Mouse (Mus musculus) cerebellum, adult 9-10 months (tissue): Measurements from ENCODE around the gene Nav2.

Experiments
- DNase-seq: peaks from one replicate; pipeline ENCODE4 v3.0.0; 2022

Nav2 gene

GRCm38 (mm10) chr7:48938190-48938589 is 29.7 kb downstream of the Nav2 start:
- DNase-seq: no peak

- DNase-seq: no peak
These were observed 40.0 kb downstream of the Nav2 start for GRCm38 (mm10) chr7:48948381-48949108.

- DNase-seq: no peak
These were observed 46.0 kb downstream of the Nav2 start for GRCm38 (mm10) chr7:48954501-48954900.

GRCm38 (mm10) chr7:48958528-48959315 is 50.2 kb downstream of the Nav2 start:
- peak; percentile 91 for DNase-seq

GRCm38 (mm10) chr7:48959316-48959661 is 50.8 kb downstream of the Nav2 start:
- peak; percentile 31 for DNase-seq

GRCm38 (mm10) chr7:48960152-48960551 is 51.6 kb downstream of the Nav2 start:
- DNase-seq: no peak

GRCm38 (mm10) chr7:48961501-48961900 is 53.0 kb downstream of the Nav2 start:
- DNase-seq: peak; percentile 32

GRCm38 (mm10) chr7:48961935-48962334 is 53.4 kb downstream of the Nav2 start:
- DNase-seq: no peak

- no peak for DNase-seq
These were observed 54.6 kb downstream of the Nav2 start for GRCm38 (mm10) chr7:48963112-48963511.

GRCm38 (mm10) chr7:48963554-48963953 is 55.0 kb downstream of the Nav2 start:
- DNase-seq: no peak

GRCm38 (mm10) chr7:48965796-48966512 is 57.4 kb downstream of the Nav2 start:
- no peak for DNase-seq

- DNase-seq: no peak
These were observed 72.5 kb downstream of the Nav2 start for GRCm38 (mm10) chr7:48981013-48981412.

- no peak for DNase-seq
These were observed 73.3 kb downstream of the Nav2 start for GRCm38 (mm10) chr7:48981814-48982213.

- DNase-seq: no peak
These were observed 74.1 kb downstream of the Nav2 start for GRCm38 (mm10) chr7:48982573-48982972.

- no peak for DNase-seq
These were observed 83.5 kb downstream of the Nav2 start for GRCm38 (mm10) chr7:48991911-48992552.

- no peak for DNase-seq
These were observed 86.7 kb downstream of the Nav2 start for GRCm38 (mm10) chr7:48995171-48995570.

GRCm38 (mm10) chr7:48995701-48996100 is 87.2 kb downstream of the Nav2 start:
- no peak for DNase-seq

- DNase-seq: no peak
These were observed 88.3 kb downstream of the Nav2 start for GRCm38 (mm10) chr7:48996829-48997228.

- no peak for DNase-seq
These were observed 89.6 kb downstream of the Nav2 start for GRCm38 (mm10) chr7:48998097-48998496.

GRCm38 (mm10) chr7:48998595-48998994 is 90.1 kb downstream of the Nav2 start:
- DNase-seq: no peak

GRCm38 (mm10) chr7:49000816-49001215 is 92.3 kb downstream of the Nav2 start:
- no peak for DNase-seq

- no peak for DNase-seq
These were observed 95.9 kb downstream of the Nav2 start for GRCm38 (mm10) chr7:49004402-49004801.

GRCm38 (mm10) chr7:49006886-49007285 is 98.4 kb downstream of the Nav2 start:
- no peak for DNase-seq
